Mouse (Mus musculus): ENCODE data around the gene Bola1.
"Not testable (repeated sequence)": the region's sequence is repeated elsewhere in the genome, so short reads cannot be mapped to it uniquely, and the experiment has no call there.

Gene Bola1

DNA sequence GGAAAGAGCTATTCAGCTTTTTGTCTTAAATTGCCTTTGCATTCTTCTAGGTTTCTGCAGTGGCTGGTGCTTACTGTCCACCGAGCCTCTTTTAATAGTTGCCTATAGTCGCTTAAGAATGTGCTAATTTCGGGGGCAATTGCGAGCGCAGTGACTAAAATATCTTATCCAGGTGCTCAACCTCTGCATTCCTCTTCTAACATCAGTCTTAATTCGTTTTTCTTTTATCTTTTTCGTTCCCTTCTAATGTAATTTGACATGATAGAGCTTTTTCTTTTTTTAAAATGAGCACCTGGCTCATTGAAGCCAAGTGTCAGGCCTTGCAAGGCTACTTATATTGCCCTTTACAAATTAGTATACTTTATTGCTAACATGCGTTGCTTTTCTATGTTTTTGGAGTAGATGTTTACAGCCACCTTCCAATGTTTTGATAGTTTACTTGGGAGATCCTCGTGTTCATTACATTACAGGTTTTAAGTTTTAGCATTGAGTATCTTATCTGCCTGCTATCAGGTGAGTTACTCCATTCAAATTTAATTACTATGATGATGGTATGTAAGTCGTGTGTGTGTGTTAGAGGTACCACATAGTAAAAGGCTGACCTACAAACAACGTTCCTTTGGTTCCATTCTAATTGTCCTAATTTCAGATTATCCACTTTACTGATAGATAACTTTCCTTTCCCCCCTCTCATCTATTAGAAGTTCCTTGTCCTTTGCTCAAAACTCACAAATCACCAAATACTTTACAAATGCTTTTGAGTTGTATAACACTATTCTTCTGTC lies 28.0 kb upstream of the Bola1 start:
- DNase-seq (ENCODE audit: low spot score in 2 of 2): no peak

DNA sequence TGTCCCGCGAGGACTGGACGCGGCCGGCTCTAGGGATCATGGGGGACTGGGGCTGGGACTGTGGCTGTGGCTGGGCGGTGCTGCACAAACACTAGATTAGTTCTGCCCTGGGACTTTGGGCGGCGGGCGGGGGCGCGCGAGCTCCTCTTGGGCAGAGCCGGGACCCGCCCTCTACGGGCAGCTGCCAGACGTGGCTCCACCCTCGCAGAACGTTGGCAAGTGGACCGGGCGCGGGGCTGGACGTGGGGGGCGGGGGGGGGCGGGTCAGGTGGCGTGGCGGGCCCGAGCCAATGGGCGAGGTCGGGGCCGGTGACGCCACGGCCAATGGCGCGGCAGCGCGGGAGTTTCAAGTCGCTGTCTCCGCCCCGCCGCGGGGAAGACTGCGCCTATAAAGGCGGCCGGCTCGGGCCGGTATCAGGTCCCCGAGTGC lies 26.9 kb upstream of the Bola1 start, which contains the start of gene Hist2h3c1:
Hist2h3c1 (plus strand) TSS at position 259 of the 430 bp plus-strand sequence.
- not testable (repeated sequence) for DNase-seq (ENCODE audit: low spot score in 2 of 2)

DNA sequence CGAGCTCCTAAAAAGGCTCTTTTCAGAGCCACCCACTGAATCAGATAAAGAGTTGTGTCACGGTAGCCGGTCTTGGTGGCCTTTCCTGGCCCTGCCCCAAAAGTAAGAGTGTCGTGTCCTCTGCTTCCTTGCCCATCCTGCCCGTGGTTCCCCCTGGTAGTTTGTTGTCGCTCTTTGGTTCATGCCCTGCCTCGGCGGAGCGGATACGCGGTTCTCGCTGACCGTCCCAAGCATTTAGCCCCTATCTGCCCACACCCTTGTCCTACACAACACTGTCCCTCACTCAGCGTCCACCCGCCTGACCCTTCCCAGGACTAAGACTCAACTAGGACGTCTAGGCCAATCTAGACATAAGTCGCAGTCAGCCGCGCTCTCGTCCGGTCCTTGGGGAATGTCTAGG lies 26.5 kb upstream of the Bola1 start:
- DNase-seq (ENCODE audit: low spot score in 2 of 2): not testable (repeated sequence)

DNA sequence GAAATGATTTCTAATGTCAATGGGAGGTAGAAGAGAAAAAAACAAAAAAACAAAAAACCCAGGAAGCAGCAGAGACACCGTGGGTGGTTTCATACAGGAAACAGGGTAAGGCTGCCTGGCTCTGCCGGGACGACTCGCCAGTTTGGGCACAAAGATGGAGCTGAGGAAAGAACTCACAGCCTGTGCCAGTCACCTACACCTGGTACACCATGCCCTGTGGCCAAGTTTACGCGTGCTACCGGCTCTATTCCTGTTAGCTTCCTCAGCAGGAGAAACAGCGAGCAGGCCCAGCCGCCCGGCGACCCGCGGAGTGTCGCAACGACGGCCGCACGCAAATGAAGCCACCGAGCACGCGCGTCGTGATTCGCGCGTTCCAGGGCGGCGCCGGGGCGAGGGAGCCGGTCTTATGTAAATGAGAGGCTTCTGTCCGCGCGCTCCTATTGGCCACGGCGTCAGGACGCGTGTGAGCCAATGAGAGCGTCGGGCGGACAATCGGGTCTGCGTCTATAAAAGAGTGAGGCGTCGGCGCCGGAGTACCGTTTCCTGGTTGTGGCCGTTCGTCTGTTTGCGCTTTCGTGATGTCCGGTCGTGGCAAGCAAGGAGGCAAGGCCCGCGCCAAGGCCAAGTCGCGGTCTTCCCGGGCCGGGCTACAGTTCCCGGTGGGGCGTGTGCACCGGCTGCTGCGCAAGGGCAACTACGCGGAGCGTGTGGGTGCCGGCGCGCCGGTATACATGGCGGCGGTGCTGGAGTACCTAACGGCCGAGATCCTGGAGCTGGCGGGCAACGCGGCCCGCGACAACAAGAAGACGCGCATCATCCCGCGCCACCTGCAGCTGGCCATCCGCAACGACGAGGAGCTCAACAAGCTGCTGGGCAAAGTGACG lies 25.7 kb upstream of the Bola1 start, which contains the start of gene Hist2h2aa1:
Hist2h2aa1 (plus strand) TSS at position 495 of the 884 bp plus-strand sequence.
- peak; percentile 79 to 83 for DNase-seq (ENCODE audit: low spot score in 2 of 2)

DNA sequence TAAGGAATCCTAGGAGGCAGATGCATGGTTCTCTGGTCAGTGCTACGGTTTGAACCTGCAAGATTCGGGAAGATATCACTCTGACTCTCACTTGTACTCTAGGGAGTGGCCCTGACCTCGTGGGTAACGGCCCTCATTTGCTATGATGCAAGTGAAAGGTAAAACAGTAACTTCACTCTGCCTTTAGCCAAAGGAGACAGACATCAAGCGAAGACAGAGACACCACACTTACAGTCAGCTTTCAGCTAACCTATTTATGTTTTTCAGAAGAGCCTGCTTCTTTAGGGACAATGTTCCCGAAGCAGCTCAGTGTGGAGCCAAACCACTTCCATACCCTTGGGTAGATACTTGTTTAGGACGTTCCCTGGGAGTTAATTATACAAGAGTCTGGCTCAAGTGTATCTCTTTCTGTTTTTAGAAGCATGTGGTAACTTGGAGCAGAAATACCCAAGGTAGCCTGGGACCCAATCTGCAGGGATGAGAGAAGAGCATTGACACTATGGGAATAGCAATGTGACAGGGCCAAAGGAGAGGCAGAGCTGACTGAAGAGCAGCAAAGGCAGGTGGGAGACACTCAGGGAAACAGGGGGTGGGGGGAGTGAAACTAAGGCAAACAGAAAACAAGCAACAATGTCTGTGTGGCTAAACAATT lies 24.5 kb upstream of the Bola1 start:
- no peak for DNase-seq (ENCODE audit: low spot score in 2 of 2)

DNA sequence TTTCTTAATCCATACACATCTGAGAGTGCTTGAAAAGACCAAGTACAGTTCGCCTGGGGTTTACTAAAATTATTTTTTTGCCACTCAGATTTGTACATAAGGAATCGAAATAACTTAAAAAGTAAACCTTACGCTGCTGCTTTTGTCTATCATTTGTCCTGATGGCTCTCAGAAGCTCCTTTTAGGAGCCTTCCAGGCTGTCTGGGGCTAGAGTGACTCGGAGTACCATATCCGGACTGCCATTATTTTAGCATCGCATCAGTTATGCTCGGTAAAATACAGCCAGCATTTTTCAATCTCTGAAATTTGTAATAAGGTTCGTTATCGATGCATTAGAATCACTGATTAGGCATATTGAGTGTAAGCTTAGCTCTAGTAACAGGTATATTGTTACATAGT lies 21.3 kb upstream of the Bola1 start:
- no peak for DNase-seq (ENCODE audit: low spot score in 2 of 2)

DNA sequence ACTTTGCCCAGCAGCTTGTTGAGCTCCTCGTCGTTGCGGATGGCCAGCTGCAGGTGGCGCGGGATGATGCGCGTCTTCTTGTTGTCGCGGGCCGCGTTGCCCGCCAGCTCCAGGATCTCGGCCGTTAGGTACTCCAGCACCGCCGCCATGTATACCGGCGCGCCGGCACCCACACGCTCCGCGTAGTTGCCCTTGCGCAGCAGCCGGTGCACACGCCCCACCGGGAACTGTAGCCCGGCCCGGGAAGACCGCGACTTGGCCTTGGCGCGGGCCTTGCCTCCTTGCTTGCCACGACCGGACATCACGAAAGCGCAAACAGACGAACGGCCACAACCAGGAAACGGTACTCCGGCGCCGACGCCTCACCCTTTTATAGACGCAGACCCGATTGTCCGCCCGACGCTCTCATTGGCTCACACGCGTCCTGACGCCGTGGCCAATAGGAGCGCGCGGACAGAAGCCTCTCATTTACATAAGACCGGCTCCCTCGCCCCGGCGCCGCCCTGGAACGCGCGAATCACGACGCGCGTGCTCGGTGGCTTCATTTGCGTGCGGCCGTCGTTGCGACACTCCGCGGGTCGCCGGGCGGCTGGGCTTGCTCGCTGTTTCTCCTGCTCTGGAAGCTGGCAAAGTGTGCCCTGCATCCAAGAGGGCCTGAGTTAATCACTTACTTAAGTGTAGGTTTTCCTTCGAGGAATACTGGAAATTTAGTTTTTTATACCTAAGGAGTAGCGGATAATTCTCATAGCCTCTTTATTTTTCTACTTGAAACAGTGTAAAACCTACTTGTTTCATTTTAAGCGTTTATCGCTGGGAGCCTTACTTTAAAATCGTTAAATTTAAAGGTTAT lies 20.7 kb upstream of the Bola1 start, which contains the start of gene Hist2h2aa2:
Hist2h2aa2 (minus strand) TSS at position 328 of the 850 bp plus-strand sequence.
- DNase-seq (ENCODE audit: low spot score in 2 of 2): peak; percentile 94 to 96

DNA sequence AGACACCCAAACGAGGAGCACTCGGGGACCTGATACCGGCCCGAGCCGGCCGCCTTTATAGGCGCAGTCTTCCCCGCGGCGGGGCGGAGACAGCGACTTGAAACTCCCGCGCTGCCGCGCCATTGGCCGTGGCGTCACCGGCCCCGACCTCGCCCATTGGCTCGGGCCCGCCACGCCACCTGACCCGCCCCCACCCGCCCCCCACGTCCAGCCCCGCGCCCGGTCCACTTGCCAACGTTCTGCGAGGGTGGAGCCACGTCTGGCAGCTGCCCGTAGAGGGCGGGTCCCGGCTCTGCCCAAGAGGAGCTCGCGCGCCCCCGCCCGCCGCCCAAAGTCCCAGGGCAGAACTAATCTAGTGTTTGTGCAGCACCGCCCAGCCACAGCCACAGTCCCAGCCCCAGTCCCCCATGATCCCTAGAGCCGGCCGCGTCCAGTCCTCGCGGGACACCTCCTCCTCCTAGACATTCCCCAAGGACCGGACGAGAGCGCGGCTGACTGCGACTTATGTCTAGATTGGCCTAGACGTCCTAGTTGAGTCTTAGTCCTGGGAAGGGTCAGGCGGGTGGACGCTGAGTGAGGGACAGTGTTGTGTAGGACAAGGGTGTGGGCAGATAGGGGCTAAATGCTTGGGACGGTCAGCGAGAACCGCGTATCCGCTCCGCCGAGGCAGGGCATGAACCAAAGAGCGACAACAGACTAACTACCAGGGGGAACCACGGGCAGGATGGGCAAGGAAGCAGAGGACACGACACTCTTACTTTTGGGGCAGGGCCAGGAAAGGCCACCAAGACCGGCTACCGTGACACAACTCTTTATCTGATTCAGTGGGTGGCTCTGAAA lies 19.7 kb upstream of the Bola1 start, which contains the start of gene Hist2h3c2:
Hist2h3c2 (minus strand) TSS at position 174 of the 840 bp plus-strand sequence.
- DNase-seq (ENCODE audit: low spot score in 2 of 2): not testable (repeated sequence)

DNA sequence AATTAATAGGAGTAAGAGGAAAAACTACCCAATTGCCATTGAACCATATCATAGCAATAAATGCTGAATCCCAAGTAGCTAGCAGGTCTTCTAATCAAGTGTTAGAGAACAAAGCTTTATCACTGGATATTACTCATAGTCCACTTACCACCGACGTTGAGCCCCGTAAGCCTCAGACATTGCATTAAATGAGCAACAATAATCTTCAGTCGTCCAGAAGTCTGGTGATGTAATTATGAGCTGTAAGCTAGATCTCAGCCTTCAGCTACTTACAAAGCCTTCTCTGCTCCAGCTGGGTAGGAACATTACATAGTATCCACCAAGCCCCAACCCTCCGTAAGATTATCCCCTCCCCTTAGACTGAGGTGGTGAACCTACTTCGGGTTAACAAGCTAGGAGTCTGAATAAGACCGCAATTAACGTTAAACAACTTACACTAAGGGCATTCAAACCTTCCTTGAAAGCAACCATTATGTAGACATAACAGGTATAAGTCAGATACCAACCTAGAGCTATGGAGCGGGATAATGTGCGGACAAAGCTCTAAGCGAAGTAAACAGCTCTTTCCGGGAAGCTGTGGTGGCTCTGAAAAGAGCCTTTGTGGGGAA lies 18.5 kb upstream of the Bola1 start:
- no peak for DNase-seq (ENCODE audit: low spot score in 2 of 2)

DNA sequence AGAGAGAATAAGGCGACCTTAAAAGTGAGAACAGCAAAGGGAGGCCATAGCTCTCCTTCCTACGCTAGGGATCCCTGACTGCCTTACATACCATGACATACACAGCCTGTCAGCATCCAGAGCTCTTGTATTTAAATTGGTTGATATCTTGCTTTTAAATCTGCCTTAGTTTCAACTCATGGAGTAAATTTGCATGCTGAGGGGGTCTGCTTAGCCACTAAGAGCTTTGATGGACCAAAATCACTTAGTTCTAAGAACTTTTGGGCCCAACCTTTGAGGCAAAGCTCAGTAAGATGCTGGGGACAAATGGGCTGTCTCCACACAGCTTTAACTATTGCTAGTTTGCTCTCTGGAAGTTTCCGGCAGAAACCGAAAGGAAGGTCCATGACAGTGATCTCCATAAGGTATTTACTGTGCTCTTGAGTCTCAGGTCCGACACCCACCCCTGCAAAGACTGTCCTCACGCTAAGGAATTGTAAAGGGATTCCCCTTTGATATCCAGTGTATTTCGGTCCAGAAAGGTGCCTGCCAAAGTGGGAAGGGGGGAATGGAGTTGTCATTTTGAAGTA lies 17.9 kb upstream of the Bola1 start:
- DNase-seq (ENCODE audit: low spot score in 2 of 2): no peak

DNA sequence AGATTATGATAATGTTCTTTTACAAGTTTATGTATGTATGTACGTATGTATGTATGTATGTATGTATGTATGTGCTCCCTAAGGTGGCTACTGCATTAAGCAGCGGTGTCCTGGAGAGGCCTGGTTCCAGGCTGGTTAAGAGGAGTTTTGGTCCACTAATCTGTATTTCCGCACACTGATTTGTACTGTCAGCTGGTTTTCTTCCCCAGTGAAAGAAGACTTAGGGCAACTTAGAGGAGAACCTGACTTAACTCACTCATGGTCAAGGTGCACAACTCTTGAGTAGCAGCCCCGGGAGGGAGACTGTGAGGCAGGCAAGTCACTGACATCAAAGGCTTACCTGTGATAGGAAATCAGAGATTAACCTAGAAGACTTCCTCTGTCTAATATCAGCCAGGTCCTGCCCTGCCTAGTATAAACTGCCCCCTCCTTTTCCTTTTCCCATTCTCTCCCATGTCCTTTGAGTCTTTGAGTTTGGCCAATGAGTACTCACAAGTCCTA lies 17.4 kb upstream of the Bola1 start:
- no peak for DNase-seq (ENCODE audit: low spot score in 2 of 2)

DNA sequence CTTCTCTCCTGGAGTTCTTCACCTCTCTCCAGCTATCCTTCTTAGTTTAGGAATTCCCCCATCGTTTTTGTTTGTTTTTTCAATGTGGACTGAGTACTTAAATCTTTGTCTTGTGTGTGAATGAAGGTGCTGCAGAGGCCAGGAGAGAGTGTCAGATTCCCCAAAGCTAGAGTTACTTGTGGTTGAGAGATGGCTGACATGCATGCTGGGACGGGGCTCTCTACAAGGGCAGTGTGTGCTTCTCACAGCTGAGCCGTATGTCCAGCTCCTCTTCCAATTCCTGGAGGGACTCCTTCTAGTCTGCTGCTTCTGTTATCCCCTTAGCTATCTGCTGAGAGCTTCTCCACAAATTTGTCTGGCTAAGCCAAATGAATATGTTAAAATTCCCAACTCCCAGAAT lies 16.3 kb upstream of the Bola1 start:
- no peak for DNase-seq (ENCODE audit: low spot score in 2 of 2)

DNA sequence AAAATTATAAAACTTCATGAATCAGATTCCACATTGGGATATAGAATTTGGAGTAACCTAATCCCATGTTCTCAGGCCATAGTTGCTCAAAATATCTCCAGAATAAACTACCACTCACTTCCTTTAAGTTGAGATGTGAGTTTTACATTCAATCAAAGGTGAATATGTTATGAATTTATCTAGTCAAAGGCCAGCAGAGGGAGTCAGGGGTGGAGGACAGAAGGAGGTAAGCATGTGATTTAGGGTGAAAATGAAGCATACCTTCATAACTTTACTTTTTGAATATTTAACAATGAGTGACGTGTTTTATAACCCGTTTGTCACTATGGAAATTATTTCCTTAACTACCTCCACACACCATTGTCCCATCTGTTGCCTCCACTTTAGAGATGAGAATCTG lies 15.4 kb upstream of the Bola1 start:
- DNase-seq (ENCODE audit: low spot score in 2 of 2): no peak

DNA sequence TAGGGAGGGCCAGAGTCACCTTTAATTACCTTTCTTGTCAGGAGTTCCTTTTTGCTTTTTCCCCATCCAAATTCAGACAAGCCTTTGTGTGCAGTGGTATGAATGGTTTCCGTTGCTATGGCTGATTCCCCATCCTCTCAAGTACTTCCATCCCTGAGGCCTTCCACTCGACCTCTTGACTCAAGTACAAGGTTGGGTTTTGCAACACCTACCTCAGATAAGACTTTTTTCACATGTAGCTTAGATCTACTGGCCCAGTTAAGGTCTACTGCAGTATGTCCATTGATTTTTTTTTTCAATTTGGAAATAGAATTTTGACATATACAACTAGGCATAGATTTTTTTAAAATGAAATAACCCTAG lies 12.2 kb upstream of the Bola1 start:
- DNase-seq (ENCODE audit: low spot score in 2 of 2): no peak

DNA sequence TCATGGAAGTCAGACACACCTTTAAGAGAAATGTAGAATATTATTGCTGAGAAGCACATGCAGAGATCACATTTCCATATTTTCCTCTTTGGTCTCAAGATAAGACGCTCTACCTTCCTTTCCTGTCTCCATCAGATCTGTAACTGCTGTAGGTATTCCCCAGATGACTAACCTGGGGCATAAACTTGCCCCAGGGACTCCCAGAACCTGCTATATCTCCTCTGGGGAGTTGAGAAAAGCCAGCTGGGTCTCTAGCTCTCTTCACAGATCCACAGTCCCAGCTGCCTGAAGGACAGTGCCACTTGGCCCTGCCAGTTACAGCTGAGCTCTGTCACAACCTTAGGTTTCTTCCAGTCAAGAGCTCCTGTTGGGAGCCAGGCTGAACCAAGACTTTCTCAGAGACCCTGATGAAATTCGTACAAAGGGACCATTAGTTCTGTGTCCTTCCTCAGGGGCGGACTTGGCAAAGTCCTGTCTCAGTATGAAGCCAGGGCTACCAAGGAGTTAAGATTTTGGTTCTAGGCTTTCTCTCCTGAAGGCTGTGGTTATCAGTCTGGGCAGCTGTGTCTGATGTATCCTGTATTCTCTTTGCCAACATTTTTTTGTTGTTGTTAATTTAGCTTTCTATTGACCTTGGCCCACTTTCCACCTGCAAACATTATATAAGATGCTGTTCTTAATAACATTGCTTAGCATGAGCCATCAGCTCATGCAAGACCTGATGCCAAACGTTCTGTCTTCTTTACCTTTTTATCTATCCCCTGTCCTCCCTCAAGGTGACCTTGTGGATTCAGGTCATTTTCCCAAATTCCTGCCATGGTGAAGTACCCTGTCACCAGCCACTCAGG lies 11.6 kb upstream of the Bola1 start:
- DNase-seq (ENCODE audit: low spot score in 2 of 2): no peak

DNA sequence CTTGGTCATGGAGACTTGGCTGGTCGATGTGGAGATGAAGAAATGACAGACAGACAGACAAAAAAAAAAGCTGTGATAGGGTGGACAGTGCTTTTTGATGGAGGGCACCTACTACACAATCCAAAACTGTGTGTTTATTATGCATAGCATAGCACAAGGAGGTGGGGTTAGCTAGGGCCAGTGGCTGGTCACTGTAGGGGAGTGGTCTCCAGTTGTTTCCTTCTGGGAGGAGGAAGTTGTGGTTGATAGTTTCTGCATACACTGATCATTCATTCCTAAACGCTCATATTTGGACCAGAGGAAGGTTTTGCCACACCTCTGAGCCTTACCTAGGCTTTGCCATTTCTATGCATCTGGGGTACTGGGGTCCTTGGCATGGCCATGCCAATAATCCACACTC lies 10.9 kb upstream of the Bola1 start:
- no peak for DNase-seq (ENCODE audit: low spot score in 2 of 2)

DNA sequence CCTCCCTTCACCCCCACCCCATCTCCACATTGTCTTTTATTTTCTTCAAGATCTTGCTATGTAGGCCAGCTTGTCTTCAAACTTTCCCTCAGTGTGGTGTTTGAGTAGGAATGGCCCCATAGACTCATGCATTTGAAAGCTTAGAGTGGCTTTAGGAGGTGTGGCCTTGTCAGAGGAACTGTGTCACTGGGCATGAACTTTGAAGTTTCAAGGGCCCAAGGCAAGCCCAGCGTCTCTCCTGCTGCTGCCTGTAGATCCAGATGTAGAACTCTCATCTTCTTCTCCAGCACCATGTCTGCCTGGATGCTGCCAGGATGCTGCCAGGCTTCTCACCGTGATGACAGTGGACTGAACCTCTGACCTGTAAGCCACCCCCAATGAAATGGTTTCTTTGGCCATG lies 9.3 kb upstream of the Bola1 start:
- no peak for DNase-seq (ENCODE audit: low spot score in 2 of 2)
